Mouse (Mus musculus) spleen, adult 12 weeks (tissue): ENCODE results near the gene C7.

Experiments used
- DNase-seq: peaks from one replicate; pipeline ENCODE4 v3.0.0; 2022; ENCODE audit warnings: low spot score

The C7 gene

GRCm38 (mm10) chr15:5002903-5003302 lies 60.6 kb downstream of the C7 start:
- no peak for DNase-seq

- DNase-seq, result no peak
These were observed 90.2 kb downstream of the C7 start for GRCm38 (mm10) chr15:4973355-4973754.
